Mouse (Mus musculus) forebrain, embryonic 16.5 days (tissue): ENCODE measurements around the gene Asphd2. TPM values are rescaled to one million over a fixed set of nuclear protein-coding genes. Genes with fewer than 3 reads are reported as not detected.

Experiments used
- ATAC-seq: fragments of 200-750 bp; cut with Nextera tagmentation; 2 replicates; pipeline ENCODE4 v1.8.0; 2017; ENCODE audit warnings: mild to moderate bottlenecking, moderate library complexity
- H3K27ac ChIP-seq: fragments of 300-500 bp; sonication (generic); 2 replicates; pipeline ENCODE4 v1.5.1; 2014; ENCODE audit warnings: low read length, control low read depth
- H3K27me3 ChIP-seq: fragments of 300-500 bp; sonication (generic); replicated peaks from 2 replicates; pipeline ENCODE4 v1.6.1; 2014; ENCODE audit warnings: low read length; ENCODE audit not compliant: control insufficient read depth, insufficient read depth
- H3K36me3 ChIP-seq: fragments of 300-500 bp; sonication (generic); 2 replicates; pipeline ENCODE4 v1.6.1; 2014; ENCODE audit not compliant: control insufficient read depth, insufficient read depth
- H3K4me1 ChIP-seq: fragments of 300-500 bp; sonication (generic); replicated peaks from 2 replicates; pipeline ENCODE4 v1.6.1; 2014; ENCODE audit warnings: low read length; ENCODE audit not compliant: control insufficient read depth, insufficient read depth
- H3K4me2 ChIP-seq: fragments of 300-500 bp; sonication (generic); 2 replicates; pipeline ENCODE4 v1.6.1; 2014; ENCODE audit warnings: mild to moderate bottlenecking, low read length, control low read depth
- H3K4me3 ChIP-seq: fragments of 300-500 bp; sonication (generic); replicated peaks from 2 replicates; pipeline ENCODE4 v1.5.1; 2014; ENCODE audit warnings: mild to moderate bottlenecking, low read length, control low read depth
- H3K9ac ChIP-seq: fragments of 300-500 bp; sonication (generic); replicated peaks from 2 replicates; pipeline ENCODE4 v1.6.1; 2014; ENCODE audit warnings: low read depth, low read length, control low read depth
- H3K9me3 ChIP-seq: fragments of 300-500 bp; sonication (generic); 2 replicates; pipeline ENCODE4 v1.6.1; 2016; ENCODE audit warnings: low read length; ENCODE audit not compliant: control insufficient read depth
- WGBS: fragments of 180-500 bp; shearing (Covaris S2); extraction: QIAGEN DNeasy Blood & Tissue Kit; methylation state at CpG from one replicate; pipeline ENCODE4 v1.1.7; 2014; 5-methylcytosine and 5-hydroxymethylcytosine counted together
- polyA plus RNA-seq: library from polyadenylated mRNA; unstranded; fragments of >200 nt; fragmentation: Nextera tagmentation; extraction: Ambion mirVana; gene quantifications from 2 replicates; pipeline ENCODE4 v1.2.1, GENCODE M21; 2015

The Asphd2 gene
- polyA plus RNA-seq, 1 experiment from 2014 or later, result 41.1 TPM

GRCm38 (mm10) chr5:112382042-112382441 lies 12.6 kb downstream of the Asphd2 start:
- no peaks in the 10 kb centered on the region for H3K27me3 ChIP-seq
- no peak overlapping the region for H3K27ac ChIP-seq
- H3K36me3 ChIP-seq, result peaks cover 15% of the 10 kb centered on the region
- no peaks in the 10 kb centered on the region for H3K9me3 ChIP-seq
- no peak overlapping the region for H3K4me2 ChIP-seq
- peak; percentile 14; the same call in 1 of the 2 replicates for ATAC-seq
- peaks cover 12% of the 10 kb centered on the region for H3K4me1 ChIP-seq
- H3K9ac ChIP-seq, result no peak overlapping the region
- 59% methylated on average over 9 of the region's 9 CpGs for WGBS
- H3K4me3 ChIP-seq, result no peak overlapping the region

DNA sequence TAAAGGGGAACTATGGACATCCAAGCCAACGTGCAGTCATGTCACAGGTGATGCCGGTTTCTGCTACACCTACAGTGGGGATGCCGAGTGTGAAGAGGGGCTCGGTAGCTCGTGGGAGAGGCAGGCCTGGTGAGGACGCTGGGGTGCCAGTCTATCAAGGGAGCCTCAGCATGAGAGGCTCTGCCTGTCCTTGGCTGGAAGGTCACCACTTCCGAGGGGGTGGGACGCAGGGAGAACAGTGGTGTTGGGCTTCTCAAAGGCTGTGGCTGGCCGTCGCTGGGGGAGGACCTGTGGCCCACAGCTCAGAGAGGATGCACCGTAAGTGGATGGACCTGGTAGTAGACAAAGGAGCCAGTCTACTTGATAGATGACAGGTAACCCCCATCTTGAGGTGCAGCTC lies 13.5 kb downstream of the Asphd2 start:
- no peak overlapping the region for H3K9ac ChIP-seq
- peaks cover 12% of the 10 kb centered on the region for H3K4me1 ChIP-seq
- 85% methylated on average over 11 of the region's 11 CpGs for WGBS
- H3K4me3 ChIP-seq, result no peak overlapping the region
- no peak for ATAC-seq
- H3K36me3 ChIP-seq, result peaks cover 11% of the 10 kb centered on the region
- no peak overlapping the region for H3K4me2 ChIP-seq
- H3K27ac ChIP-seq, result no peak overlapping the region
- no peaks in the 10 kb centered on the region for H3K9me3 ChIP-seq
- no peaks in the 10 kb centered on the region for H3K27me3 ChIP-seq

DNA sequence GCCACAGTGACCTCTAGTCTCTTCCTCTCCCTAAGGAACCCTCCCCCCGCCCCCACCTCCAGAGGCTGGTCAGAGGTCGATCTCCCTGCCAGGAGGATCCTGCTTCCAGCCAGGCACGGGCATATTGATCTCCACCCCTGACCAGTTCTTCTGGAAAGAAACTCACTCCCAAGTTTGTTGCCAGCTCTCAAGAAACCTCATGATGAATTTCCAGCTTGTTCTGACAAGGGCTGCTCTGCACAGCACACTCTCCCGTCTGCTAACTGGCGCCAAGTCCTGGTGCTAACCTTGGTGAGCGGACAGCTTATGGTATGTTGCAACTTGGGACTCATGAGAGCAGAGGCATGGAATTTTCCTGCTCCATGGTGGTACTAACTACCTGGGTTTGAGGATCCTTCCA lies 15.9 kb downstream of the Asphd2 start:
- H3K4me2 ChIP-seq, result no peak overlapping the region
- no peak overlapping the region for H3K27ac ChIP-seq
- H3K4me1 ChIP-seq, result peaks cover 12% of the 10 kb centered on the region
- H3K4me3 ChIP-seq, result no peak overlapping the region
- ATAC-seq, result no peak
- WGBS, result 78% methylated on average over 6 of the region's 6 CpGs
- H3K36me3 ChIP-seq, result peaks cover 4% of the 10 kb centered on the region; the same call in 1 of the 2 replicates
- H3K27me3 ChIP-seq, result no peaks in the 10 kb centered on the region
- no peaks in the 10 kb centered on the region for H3K9me3 ChIP-seq
- no peak overlapping the region for H3K9ac ChIP-seq

- Histone ChIP-seq H3K9me3 (no peaks in the 10 kb centered on the region), H3K27me3 (no peaks in the 10 kb centered on the region), H3K27ac (no peak overlapping the region), H3K9ac (no peak overlapping the region), H3K4me1 (peaks cover 9% of the 10 kb centered on the region), H3K36me3 (peaks cover 4% of the 10 kb centered on the region; the same call in 1 of the 2 replicates), H3K4me3 (no peak overlapping the region), H3K4me2 (no peak overlapping the region)
- no peak for ATAC-seq
- 95% methylated on average over 1 of the region's 1 CpGs for WGBS
Observed at GRCm38 (mm10) chr5:112377380-112377779, 17.3 kb downstream of the Asphd2 start.

DNA sequence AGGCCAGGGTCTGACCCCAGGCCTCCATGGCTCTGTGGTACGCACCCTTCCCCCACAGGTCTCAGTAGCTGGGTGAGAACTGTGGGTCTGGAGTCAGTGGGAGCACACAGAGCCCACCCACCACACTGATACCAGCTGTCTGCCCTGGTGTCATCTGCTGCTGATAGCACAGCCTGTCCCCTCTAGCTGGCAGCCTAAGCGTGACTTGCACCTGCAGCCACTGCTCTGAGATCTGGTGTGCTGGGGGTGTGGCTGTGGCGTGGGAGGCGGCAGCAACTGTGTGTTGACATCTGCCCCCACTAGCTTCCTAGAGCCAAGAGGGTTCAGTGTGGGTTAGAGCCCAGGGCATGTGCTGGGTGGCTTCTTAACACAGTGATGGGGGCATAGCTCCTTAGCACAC lies 18.6 kb downstream of the Asphd2 start:
- H3K4me1 ChIP-seq, result peaks cover 18% of the 10 kb centered on the region
- H3K9me3 ChIP-seq, result no peaks in the 10 kb centered on the region
- H3K27me3 ChIP-seq, result no peaks in the 10 kb centered on the region
- ATAC-seq, result no peak
- no peak overlapping the region for H3K9ac ChIP-seq
- no peak overlapping the region for H3K27ac ChIP-seq
- peaks cover 4% of the 10 kb centered on the region; the same call in 1 of the 2 replicates for H3K36me3 ChIP-seq
- no peak overlapping the region for H3K4me3 ChIP-seq
- 95% methylated on average over 4 of the region's 4 CpGs for WGBS
- H3K4me2 ChIP-seq, result no peak overlapping the region

DNA sequence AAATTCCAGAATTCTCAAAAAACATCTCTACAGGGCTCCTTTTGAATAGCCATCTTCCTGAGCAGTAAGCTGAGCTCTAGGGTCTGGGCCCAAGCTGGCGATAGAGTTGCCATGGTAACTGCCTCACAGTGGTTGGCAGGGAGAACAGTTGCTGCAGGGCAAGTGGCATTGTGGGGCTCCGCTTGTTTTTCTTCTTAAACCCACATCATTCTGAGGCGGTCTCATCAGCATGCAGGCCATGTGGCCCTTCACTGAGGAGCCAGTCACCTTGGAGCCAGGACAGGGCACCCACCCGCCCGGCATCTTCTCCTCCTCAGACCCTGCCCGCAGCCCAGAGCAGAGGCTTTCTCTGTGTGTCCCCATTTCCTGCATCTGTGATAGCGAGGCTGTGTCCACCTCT lies 22.7 kb downstream of the Asphd2 start:
- H3K9ac ChIP-seq, result peak overlapping the region; percentile 55
- peaks cover 29% of the 10 kb centered on the region for H3K4me1 ChIP-seq
- H3K27me3 ChIP-seq, result no peaks in the 10 kb centered on the region
- H3K4me2 ChIP-seq, result peak overlapping the region; percentile 32; the same call in 1 of the 2 replicates
- H3K4me3 ChIP-seq, result no peak overlapping the region
- no peaks in the 10 kb centered on the region for H3K9me3 ChIP-seq
- 1% methylated on average over 7 of the region's 7 CpGs for WGBS
- H3K27ac ChIP-seq, result peak overlapping the region; percentile 93
- peaks cover 2% of the 10 kb centered on the region for H3K36me3 ChIP-seq
- ATAC-seq, result peak; percentile 91

GRCm38 (mm10) chr5:112370236-112370813 lies 24.3 kb downstream of the Asphd2 start:
- H3K27ac ChIP-seq, result peak overlapping the region; percentile 93
- no peak overlapping the region for H3K4me3 ChIP-seq
- no peaks in the 10 kb centered on the region for H3K27me3 ChIP-seq
- no peaks in the 10 kb centered on the region for H3K9me3 ChIP-seq
- H3K9ac ChIP-seq, result no peak overlapping the region
- no peak for ATAC-seq
- H3K4me1 ChIP-seq, result peaks cover 29% of the 10 kb centered on the region
- H3K36me3 ChIP-seq, result peaks cover 4% of the 10 kb centered on the region
- 76% methylated on average over 12 of the region's 12 CpGs for WGBS
- no peak overlapping the region for H3K4me2 ChIP-seq

GRCm38 (mm10) chr5:112369326-112369725 lies 25.3 kb downstream of the Asphd2 start:
- Histone ChIP-seq H3K4me1 (peaks cover 29% of the 10 kb centered on the region), H3K4me3 (no peak overlapping the region), H3K4me2 (no peak overlapping the region), H3K27ac (no peak overlapping the region), H3K27me3 (no peaks in the 10 kb centered on the region), H3K36me3 (peaks cover 7% of the 10 kb centered on the region), H3K9ac (no peak overlapping the region), H3K9me3 (no peaks in the 10 kb centered on the region)
- no peak for ATAC-seq
- WGBS, result 94% methylated on average over 13 of the region's 13 CpGs

GRCm38 (mm10) chr5:112368666-112369065 lies 26.0 kb downstream of the Asphd2 start:
- no peak overlapping the region for H3K9ac ChIP-seq
- H3K4me3 ChIP-seq, result no peak overlapping the region
- no peak overlapping the region for H3K27ac ChIP-seq
- H3K4me1 ChIP-seq, result peaks cover 29% of the 10 kb centered on the region
- no peaks in the 10 kb centered on the region for H3K9me3 ChIP-seq
- no peak for ATAC-seq
- no peak overlapping the region for H3K4me2 ChIP-seq
- no peaks in the 10 kb centered on the region for H3K27me3 ChIP-seq
- H3K36me3 ChIP-seq, result peaks cover 7% of the 10 kb centered on the region
- 76% methylated on average over 10 of the region's 10 CpGs for WGBS

- Histone ChIP-seq H3K9me3 (no peaks in the 10 kb centered on the region), H3K27ac (no peak overlapping the region), H3K9ac (no peak overlapping the region), H3K36me3 (peaks cover 7% of the 10 kb centered on the region), H3K4me2 (no peak overlapping the region), H3K27me3 (no peaks in the 10 kb centered on the region), H3K4me1 (peaks cover 29% of the 10 kb centered on the region), H3K4me3 (no peak overlapping the region)
- WGBS, result 90% methylated on average over 12 of the region's 12 CpGs
- ATAC-seq, result no peak
Observed at GRCm38 (mm10) chr5:112367929-112368328, 26.7 kb downstream of the Asphd2 start.
